Mouse (Mus musculus) erythroblast, embryonic 14.5 days (primary cell): ENCODE measurements around the gene Avp. TPM values are rescaled to one million over a fixed set of nuclear protein-coding genes. Genes with fewer than 3 reads are reported as not detected.
"Not testable (repeated sequence)": the region's sequence is repeated elsewhere in the genome, so short reads cannot be mapped to it uniquely, and the experiment has no call there.

Experiments
- H3K27me3 ChIP-seq: 2 replicates; pipeline ENCODE4 v1.6.1; 2012; ENCODE audit warnings: inconsistent platforms; ENCODE audit not compliant: control insufficient read depth
- H3K36me3 ChIP-seq: 2 replicates; pipeline ENCODE4 v1.6.1; 2012; ENCODE audit warnings: mild to moderate bottlenecking, inconsistent platforms; ENCODE audit not compliant: control insufficient read depth
- H3K4me1 ChIP-seq: 2 replicates; pipeline ENCODE4 v1.6.1; 2012; ENCODE audit warnings: inconsistent platforms; ENCODE audit not compliant: control insufficient read depth
- H3K4me3 ChIP-seq: replicated peaks from 2 replicates; pipeline ENCODE3; 2012; ENCODE audit warnings: moderate library complexity, mild to moderate bottlenecking, inconsistent platforms
- H3K9me3 ChIP-seq: 2 replicates; pipeline ENCODE4 v1.6.1; 2012; ENCODE audit warnings: low read length, inconsistent platforms, mixed read lengths; ENCODE audit not compliant: control insufficient read depth
- GATA1 ChIP-seq: IDR thresholded peaks from 2 replicates; pipeline ENCODE4 v1.6.1; 2012; ENCODE audit warnings: low read length, inconsistent platforms, mixed read lengths
- TAL1 ChIP-seq: IDR thresholded peaks from 3 replicates; pipeline ENCODE4 v1.6.1; 2012; ENCODE audit warnings: low read length, inconsistent platforms, mixed read lengths
- polyA plus RNA-seq: library from polyadenylated mRNA; stranded (reverse); fragments of >175 nt; gene quantifications from 2 replicates; pipeline ENCODE4 v1.2.3, GENCODE M21; 2012

Avp gene
- polyA plus RNA-seq, 1 experiment, result not detected

- peaks cover 6% of the 10 kb centered on the region; the same call in 1 of the 2 replicates for H3K9me3 ChIP-seq
- no peak for TF ChIP-seq GATA1
- TF ChIP-seq TAL1, result no peak
- H3K4me3 ChIP-seq, result no peak overlapping the region
- peaks cover 90% of the 10 kb centered on the region for H3K27me3 ChIP-seq
- no peaks in the 10 kb centered on the region for H3K36me3 ChIP-seq
- peaks cover 6% of the 10 kb centered on the region for H3K4me1 ChIP-seq
Measured at GRCm38 (mm10) chr2:130577632-130578031, 4.7 kb downstream of the Avp start.

- TF ChIP-seq GATA1 (no peak), TAL1 (no peak)
- Histone ChIP-seq H3K36me3 (no peaks in the 10 kb centered on the region), H3K9me3 (peaks cover 6% of the 10 kb centered on the region; the same call in 1 of the 2 replicates), H3K27me3 (peaks cover 87% of the 10 kb centered on the region), H3K4me1 (peaks cover 6% of the 10 kb centered on the region), H3K4me3 (no peak overlapping the region)
Measured at GRCm38 (mm10) chr2:130577021-130577420, 5.3 kb downstream of the Avp start.

- not testable (repeated sequence) for H3K4me3 ChIP-seq, H3K36me3 ChIP-seq, H3K4me1 ChIP-seq, H3K9me3 ChIP-seq
- peaks cover 82% of the 10 kb centered on the region for H3K27me3 ChIP-seq
Measured at GRCm38 (mm10) chr2:130576564-130576963, 5.8 kb downstream of the Avp start.

- peaks cover 75% of the 10 kb centered on the region for H3K27me3 ChIP-seq
- H3K36me3 ChIP-seq, result no peaks in the 10 kb centered on the region
- TF ChIP-seq GATA1 (no peak), TAL1 (no peak)
- peaks cover 6% of the 10 kb centered on the region; the same call in 1 of the 2 replicates for H3K9me3 ChIP-seq
- H3K4me3 ChIP-seq, result no peak within 1 kb of the TSS
- H3K4me1 ChIP-seq, result peaks cover 6% of the 10 kb centered on the region
Measured at GRCm38 (mm10) chr2:130575873-130576272, 6.5 kb downstream of the Avp start, which contains the start of gene Oxt. Gene Oxt, plus strand, starts transcription at chr2:130576173.

GRCm38 (mm10) chr2:130574960-130575359 lies 7.4 kb downstream of the Avp start:
- Histone ChIP-seq H3K36me3 (no peaks in the 10 kb centered on the region), H3K9me3 (peaks cover 6% of the 10 kb centered on the region; the same call in 1 of the 2 replicates), H3K27me3 (peaks cover 66% of the 10 kb centered on the region), H3K4me3 (no peak overlapping the region), H3K4me1 (peaks cover 6% of the 10 kb centered on the region)
- TF ChIP-seq TAL1 (no peak), GATA1 (no peak)

GRCm38 (mm10) chr2:130569926-130570325 lies 12.4 kb downstream of the Avp start:
- Histone ChIP-seq H3K4me1 (peaks cover 2% of the 10 kb centered on the region), H3K9me3 (no peaks in the 10 kb centered on the region), H3K36me3 (peaks cover 21% of the 10 kb centered on the region), H3K4me3 (no peak overlapping the region), H3K27me3 (peaks cover 16% of the 10 kb centered on the region)
- TF ChIP-seq TAL1 (no peak), GATA1 (no peak)

GRCm38 (mm10) chr2:130568921-130569320 lies 13.4 kb downstream of the Avp start:
- H3K9me3 ChIP-seq, result no peaks in the 10 kb centered on the region
- TF ChIP-seq TAL1, result no peak
- TF ChIP-seq GATA1, result no peak

GRCm38 (mm10) chr2:130564983-130565382 lies 17.4 kb downstream of the Avp start:
- H3K4me3 ChIP-seq, result no peak overlapping the region
- no peaks in the 10 kb centered on the region for H3K9me3 ChIP-seq
- TF ChIP-seq TAL1 (no peak), GATA1 (no peak)
- peaks cover 24% of the 10 kb centered on the region for H3K36me3 ChIP-seq
- H3K27me3 ChIP-seq, result no peaks in the 10 kb centered on the region
- H3K4me1 ChIP-seq, result peaks cover 26% of the 10 kb centered on the region

More at GRCm38 (mm10) chr2:130568921-130569320, 13.4 kb downstream of the Avp start:
- H3K27me3 ChIP-seq, result peaks cover 7% of the 10 kb centered on the region
- peaks cover 24% of the 10 kb centered on the region for H3K36me3 ChIP-seq
- H3K4me3 ChIP-seq, result no peak overlapping the region
- peaks cover 12% of the 10 kb centered on the region for H3K4me1 ChIP-seq

- H3K9me3 ChIP-seq, result no peaks in the 10 kb centered on the region
- H3K36me3 ChIP-seq, result peaks cover 24% of the 10 kb centered on the region
- TF ChIP-seq GATA1, result no peak
- TF ChIP-seq TAL1, result no peak
- H3K4me1 ChIP-seq, result peaks cover 26% of the 10 kb centered on the region
- H3K4me3 ChIP-seq, result peak overlapping the region; percentile 89
- H3K27me3 ChIP-seq, result no peaks in the 10 kb centered on the region
Measured at GRCm38 (mm10) chr2:130564063-130564462, 18.3 kb downstream of the Avp start.
